Mouse (Mus musculus): ENCODE results near the gene Ppp1r11.

DNA sequence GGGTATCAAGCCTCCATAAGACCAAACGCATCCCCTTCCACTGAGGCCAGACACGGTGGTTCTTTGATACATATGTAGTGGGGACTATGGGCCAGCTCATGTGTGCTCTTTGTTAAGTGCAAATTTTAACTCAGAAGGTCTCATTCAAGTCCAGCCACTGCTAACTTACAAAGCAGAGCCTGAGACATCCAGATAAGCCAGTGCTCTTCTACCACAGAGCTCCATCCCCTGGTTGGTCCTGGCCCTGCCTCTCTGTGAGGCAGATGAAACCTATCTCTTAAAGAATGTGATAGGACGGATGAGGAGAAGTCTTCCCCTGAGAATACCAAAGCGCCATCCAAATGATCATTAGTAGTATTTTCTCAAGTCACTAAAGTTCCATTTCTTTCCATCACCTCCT, 52.2 kb downstream of the Ppp1r11 start:
- TF ChIP-seq EP300 (optimal IDR thresholded peaks at IDR 0.05) (no peak), CTCF (IDR thresholded peaks at IDR 0.05; ENCODE audit: low read depth) (no peak)

All from stomach, postnatal 0 days (tissue).